Mouse (Mus musculus): ENCODE measurements at regions not wholly inside any gene's neighbourhood (a gene's known extent, or its start where the extent isn't known, plus 50 kb on each side); places are given as distances from the start of the nearest gene placed in this dataset.
"Not testable (repeated sequence)": the region's sequence is repeated elsewhere in the genome, so short reads cannot be mapped to it uniquely, and the experiment has no call there.

DNA sequence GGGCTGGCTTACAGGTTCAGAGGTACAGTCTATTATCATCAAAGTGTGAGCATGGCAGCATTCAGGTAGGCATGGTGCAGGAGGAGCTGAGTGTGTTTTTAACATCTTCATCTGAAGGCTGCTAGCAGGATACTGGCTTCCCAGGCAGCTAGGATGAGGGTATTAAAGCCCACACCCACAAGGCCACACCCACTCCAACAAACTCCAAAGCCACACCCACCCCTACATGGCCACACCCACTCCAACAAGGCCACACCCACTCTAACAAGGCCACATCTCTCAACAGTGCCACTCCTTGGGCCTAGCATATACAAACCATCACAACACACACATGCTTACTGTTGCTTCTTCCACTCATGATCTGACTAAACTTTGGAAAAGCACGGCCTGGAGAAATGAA is 172.5 kb downstream of the Msrb3 start:
- no peak for DNase-seq (ENCODE audit: extremely low read depth, low read depth, low spot score)

DNA sequence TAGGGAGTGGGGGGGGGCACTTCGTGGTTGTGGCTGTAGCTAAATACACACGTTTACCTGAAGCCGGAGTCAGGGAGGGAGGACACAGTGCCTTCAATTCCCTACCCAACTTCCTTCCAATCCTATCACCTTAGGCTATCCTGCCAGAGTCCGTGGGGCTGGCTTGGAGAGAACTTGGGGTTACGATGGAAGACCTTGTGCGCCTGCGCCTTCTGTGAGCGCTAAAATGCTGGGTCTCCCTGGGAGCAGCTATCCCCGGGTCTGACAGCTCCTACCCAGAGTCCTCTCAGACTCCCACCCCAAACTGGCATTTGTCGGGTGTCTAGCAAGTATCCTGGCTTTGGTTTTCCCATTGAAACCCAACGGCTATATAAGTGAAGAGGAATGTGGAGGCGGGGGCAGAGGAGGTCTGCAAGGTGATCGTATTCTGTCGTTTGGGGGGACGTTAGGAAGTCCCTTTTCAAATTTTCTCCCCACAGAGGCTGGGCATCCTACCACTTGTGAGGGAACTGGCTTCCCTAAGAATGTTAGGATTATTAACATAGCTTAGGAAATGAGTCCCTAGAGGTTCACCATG is 176.9 kb downstream of the Msrb3 start:
- DNase-seq (ENCODE audit: extremely low read depth, low read depth, low spot score), result no peak

DNA sequence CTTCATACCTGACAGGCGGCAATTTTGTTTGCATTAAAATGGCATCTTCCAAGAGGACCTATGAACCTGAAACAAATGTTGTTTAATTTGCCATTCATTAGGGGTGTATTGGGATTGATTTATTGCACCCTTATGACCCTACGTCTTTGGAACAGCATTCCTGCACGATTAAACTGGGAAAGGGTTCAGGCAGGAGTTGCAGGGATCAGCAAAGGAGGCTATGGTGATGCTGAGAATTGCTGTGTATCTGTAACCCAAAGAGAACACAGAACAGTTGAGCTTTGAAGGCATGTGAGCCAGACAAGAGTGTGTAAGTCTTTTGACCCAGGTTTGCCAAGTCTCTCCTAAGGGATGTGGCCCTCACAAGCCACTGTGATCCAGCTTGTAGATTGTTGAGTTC is 177.9 kb downstream of the Msrb3 start:
- DNase-seq (ENCODE audit: extremely low read depth, low read depth, low spot score), result no peak

- no peak for DNase-seq (ENCODE audit: extremely low read depth, low read depth, low spot score)
Observed at GRCm38 (mm10) chr10:120720061-120720460, 178.8 kb downstream of the Msrb3 start.

- DNase-seq (ENCODE audit: extremely low read depth, low read depth, low spot score), result no peak
Observed at GRCm38 (mm10) chr10:120717159-120717567, 181.7 kb downstream of the Msrb3 start.

DNA sequence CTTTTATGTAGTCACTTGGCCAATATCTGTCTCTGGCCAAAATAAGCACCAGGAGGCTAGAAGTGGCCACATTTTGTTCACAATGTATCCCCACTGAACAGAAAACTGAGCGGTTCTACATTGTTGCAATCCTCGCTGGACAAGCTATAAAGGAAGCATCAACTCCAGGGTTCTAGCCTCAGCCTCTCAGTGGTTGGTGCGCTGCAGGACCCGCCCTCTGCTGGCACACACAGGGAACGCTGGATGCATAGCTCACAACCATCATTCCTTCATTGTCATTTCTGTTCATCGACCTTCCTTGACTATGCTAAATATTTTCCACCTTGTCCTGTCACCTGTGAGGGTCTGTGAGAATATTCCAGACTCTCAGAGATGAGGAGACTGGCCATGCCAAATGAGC is 182.5 kb downstream of the Msrb3 start:
- DNase-seq (ENCODE audit: extremely low read depth, low read depth, low spot score), result no peak

DNA sequence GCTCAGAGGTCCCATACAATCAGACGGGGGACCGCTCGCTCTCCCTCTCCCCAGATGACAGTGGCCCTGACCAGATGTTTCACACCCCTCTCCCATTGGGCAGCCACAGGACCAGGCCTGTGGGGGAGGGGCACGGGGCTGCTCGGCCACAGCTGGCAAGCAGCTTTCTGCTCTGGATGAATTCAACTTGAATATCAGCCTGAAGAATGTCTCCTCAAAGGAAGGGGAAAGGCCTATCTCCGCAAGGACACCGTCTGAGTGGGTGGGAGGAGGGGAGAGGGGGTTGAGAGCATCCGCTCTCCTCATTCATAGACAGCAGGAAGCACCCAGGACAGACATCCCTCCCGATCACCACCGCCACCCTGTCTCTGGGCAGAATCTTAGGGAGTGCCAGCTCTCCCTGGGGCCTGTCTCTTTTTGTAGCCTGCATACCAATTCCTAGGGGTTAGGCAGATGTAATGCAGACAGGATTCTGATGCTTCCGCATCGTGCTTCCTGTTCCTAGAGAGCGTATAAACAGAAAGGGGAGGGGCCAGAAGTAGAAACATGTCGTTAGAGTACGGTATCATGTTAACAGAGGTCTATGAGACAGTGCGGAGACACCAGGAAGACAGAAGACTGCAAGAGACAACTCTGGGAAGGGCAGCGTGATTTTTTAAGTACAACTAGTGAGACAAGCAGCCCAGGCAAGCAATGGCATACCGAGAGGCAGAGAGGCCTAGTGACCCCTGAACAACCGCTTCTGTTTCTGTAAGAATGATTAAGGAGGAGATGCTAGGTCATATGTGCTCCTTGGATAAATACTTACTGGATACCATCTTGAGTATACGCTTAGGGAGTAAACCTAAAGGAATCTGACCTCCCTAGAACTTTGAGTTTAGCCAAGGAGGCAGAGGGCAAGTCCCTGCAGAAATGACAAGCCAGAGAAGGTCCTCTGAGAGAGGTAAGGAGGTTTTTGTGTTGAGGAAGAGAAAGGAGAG is 190.8 kb downstream of the Msrb3 start:
- no peak for DNase-seq (ENCODE audit: extremely low read depth, low read depth, low spot score)

GRCm38 (mm10) chr10:120706684-120707290 is 192.1 kb downstream of the Msrb3 start:
- DNase-seq (ENCODE audit: extremely low read depth, low read depth, low spot score), result no peak

GRCm38 (mm10) chr10:120701833-120702232 is 197.1 kb downstream of the Msrb3 start:
- no peak for DNase-seq (ENCODE audit: extremely low read depth, low read depth, low spot score)

DNA sequence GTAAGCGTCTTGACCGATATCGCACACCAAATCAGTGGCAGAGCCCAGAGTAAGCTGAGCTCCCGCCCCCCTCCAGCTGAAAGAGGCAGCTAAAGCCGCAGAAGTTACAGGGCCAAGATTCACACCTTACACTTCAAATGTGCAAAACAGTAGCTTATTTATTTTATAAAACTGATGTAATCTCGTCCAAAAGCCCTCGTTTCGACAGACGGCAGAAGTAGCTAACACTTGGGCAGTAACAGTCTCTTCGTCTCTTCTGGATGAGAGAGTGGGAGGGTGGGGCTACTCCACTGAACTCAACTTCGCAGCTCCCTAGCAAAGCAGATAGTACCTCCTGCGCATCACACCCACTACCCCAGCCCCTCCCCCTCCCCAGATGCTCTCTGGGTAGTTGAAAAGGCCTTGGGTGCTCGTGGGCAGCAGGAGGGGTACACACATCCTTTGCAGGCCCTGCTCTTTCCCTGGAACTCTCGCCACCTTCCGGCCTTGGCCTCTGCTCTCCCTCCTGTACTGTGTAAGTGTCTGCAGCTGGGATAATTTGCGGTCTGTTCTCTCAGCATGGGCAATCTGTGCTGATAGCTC is 201.5 kb downstream of the Msrb3 start:
- DNase-seq (ENCODE audit: extremely low read depth, low read depth, low spot score), result no peak

GRCm38 (mm10) chr10:120696481-120696880 is 202.4 kb downstream of the Msrb3 start:
- no peak for DNase-seq (ENCODE audit: extremely low read depth, low read depth, low spot score)

GRCm38 (mm10) chr10:120694472-120694871 is 204.4 kb downstream of the Msrb3 start:
- no peak for DNase-seq (ENCODE audit: extremely low read depth, low read depth, low spot score)

DNA sequence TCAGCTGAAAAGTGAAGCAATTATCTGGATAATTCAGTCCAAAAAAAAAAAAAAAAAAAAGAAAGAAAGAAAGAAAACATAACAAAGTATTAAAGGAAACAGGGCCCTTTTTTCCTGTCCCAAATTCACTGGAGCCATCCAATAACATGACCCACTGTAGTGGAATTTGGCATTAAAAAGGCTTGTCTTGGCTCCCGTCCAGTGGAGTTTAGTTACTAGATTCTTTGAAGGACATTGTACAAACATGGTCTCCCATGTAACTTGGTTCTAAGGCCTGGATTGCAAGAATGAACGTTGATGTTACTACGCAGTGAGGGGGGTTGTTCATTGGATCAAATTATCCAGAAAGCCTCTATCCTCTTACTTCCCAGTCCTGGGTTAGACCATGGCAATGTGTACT is 207.4 kb downstream of the Msrb3 start:
- no peak for DNase-seq (ENCODE audit: extremely low read depth, low read depth, low spot score)

DNA sequence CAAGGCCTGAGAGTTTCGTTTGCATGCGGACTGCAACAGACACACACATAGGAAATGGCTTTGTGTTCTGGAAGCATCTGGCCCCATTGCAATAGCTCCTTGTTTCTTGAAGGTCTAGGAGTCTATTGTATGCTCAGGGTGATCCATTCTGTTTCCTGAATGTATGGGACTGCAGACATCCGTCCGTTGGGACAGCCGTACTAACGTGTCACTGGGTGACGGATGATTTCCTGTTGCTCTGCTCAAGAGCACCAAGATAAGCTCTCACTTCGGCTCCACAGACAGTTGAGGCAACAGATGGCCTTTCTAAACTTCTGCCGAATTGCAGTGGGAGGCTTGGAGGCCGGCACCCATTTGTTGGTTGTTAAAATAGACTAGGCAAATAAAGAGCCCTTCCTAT is 209.9 kb upstream of the Hmga2 start:
- no peak for DNase-seq (ENCODE audit: extremely low read depth, low read depth, low spot score)

DNA sequence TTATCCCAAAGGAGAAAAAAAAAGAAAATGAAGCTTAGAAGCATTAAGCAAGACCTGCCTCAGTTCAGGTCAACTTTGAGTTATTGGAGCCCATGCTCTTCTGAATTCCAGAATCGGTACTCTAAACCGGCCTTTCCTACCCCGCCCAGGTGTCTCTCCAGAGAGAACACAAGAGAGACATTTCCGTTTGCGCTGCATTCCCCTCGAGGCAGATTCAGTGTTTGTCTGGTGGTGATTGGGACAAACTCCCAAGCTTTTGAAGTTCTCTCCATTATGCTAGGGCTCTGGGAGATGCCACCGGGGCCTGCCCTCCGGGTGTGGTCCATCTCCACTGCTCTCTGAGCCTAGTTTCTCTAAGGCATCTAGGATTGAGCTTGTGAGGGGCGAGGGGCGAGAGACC is 205.8 kb upstream of the Hmga2 start:
- DNase-seq (ENCODE audit: extremely low read depth, low read depth, low spot score), result no peak

DNA sequence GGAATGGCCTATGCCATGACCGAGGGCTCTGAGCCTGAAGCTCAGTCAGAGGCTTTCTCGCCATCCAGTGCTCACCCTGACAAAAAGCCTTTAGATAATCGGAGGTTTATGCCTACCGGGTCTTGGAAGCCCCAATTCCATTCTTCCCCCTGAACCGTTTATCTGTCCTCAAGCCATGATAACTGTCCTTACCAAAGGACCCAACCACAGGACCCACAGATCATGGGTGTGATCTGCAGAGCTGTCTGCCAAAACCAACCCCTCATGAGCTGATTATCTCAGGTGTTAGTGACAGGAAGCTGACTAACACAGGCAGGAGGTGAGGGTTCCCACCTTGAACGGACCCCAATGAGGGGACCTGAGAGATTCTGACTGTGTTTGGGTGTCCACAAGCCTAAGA is 203.7 kb upstream of the Hmga2 start:
- DNase-seq (ENCODE audit: extremely low read depth, low read depth, low spot score), result no peak

- no peak for DNase-seq (ENCODE audit: extremely low read depth, low read depth, low spot score)
Observed at GRCm38 (mm10) chr10:120678277-120678676, 202.0 kb upstream of the Hmga2 start.

DNA sequence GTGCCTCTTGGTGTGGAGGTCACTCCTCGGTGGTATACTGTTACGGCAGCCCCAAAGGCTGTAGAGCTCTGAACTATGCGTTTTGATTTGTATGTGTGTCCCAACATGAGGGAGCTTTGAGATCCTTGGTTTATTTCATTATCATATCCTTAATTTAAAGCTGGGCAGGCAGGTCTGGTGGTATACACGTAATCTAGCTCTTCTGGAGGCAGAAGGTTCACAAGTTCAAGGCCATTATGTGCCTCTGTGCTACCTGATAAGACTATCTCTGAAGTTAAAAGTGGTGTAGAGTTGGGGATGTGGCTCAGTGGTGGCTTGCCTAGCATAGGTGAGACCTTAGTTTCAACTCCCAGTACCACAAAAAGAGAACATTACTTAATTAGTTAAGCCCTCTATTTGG is 199.1 kb upstream of the Hmga2 start:
- DNase-seq (ENCODE audit: extremely low read depth, low read depth, low spot score), result no peak

DNA sequence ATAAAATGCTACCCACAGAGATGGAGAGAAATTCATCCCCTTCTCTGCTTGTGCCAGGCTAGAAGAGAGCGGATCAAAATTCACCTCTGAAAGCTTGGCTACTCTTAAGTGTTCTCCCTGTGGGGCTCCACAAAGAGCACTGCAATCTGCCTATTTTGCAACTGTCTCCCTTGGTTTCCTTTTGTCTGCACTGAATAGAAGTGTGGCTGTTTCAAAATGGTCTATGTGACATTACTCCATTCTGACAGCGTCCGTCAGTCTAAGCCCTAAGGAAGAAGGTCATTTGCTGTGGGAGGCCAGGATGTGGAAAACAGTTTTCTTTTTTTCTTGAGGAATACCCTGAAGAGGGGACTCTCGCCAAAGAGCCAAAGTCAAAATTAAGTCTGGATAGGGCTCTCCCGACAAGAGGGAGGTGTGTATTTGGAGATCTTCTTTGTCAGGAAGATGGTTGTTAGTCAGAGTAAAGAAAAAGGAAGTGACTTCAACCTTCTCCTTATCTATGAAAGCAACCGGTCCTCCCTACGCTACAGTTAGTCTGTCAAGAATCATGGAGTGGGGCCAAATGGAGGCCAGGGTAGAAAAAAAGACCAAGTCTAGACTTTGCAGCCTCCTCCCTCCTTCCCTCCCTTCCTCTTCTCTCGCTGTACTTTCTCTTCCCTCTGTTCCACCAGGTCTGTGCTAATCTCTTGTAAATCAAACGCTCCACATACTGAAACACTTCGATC is 198.2 kb upstream of the Hmga2 start:
- no peak for DNase-seq (ENCODE audit: extremely low read depth, low read depth, low spot score)

GRCm38 (mm10) chr10:120667678-120668031 is 191.4 kb upstream of the Hmga2 start:
- not testable (repeated sequence) for DNase-seq (ENCODE audit: extremely low read depth, low read depth, low spot score)
